Mouse (Mus musculus): ENCODE measurements around the gene Creb3l2.

- TF ChIP-seq CTCF (IDR thresholded peaks at IDR 0.05; ENCODE audit: control insufficient read depth, insufficient read depth, insufficient read length) (no peak), FOSL1 (IDR thresholded peaks at IDR 0.05; ENCODE audit: insufficient read depth, low read length, poor library complexity, severe bottlenecking) (no peak), MYOD1 (IDR thresholded peaks at IDR 0.05; ENCODE audit: control insufficient read depth, insufficient read length, low read depth) (no peak)
Observed at GRCm38 (mm10) chr6:37442781-37443180, 835 bp upstream of the Creb3l2 start.
